8 mouse cellular contexts compared by ENCODE assay signal in genomic region chr1:181615866-181616491, GRCm38 (mm10). TPM values are rescaled to one million over a fixed set of nuclear protein-coding genes. Genes with fewer than 3 reads are reported as not detected.
A peak's percentile ranks its signal among the peaks of the same experiment; 100 is the strongest.
DNase-seq lines count a peak whose midpoint lies in the region; ATAC-seq lines count a peak whose summit lies in the region.

No protein-coding gene starts in this region.

- H3K9me3 ChIP-seq in hindbrain, embryonic 10.5 days: no peaks in the 10 kb centered on the region
- H3K9me3 ChIP-seq in hindbrain, embryonic 12.5 days (replicated peaks): no peaks in the 10 kb centered on the region

- H3K4me3 ChIP-seq in hindbrain, embryonic 10.5 days: no peak overlapping the region
- no peak overlapping the region for H3K4me3 ChIP-seq in hindbrain, embryonic 12.5 days

- peak; percentile 67 for DNase-seq in hindbrain, embryonic 10.5 days (ENCODE audit: low spot score)
- DNase-seq in c-Kit-negative CD71-positive TER-119-positive erythroid progenitor cells, embryonic 14.5 days (ENCODE audit: low read depth, low spot score): peak; percentile 30
- peak; percentile 15 for DNase-seq in fibroblast of lung, adult 2 months (ENCODE audit: low read depth)
- DNase-seq in heart, postnatal 4 days: peak; percentile 80
- DNase-seq in layer of hippocampus, postnatal 10 days (ENCODE audit: low spot score in 2 of 2): peak; percentile 82 to 86
- peak; percentile 60 to 78 for DNase-seq in lung, postnatal 4 days
- DNase-seq in skeletal muscle tissue, adult 2 months (ENCODE audit: low read depth, low spot score): peak; percentile 13

- H3K4me2 ChIP-seq in hindbrain, embryonic 12.5 days (replicated peaks): no peak overlapping the region

- no peaks in the 10 kb centered on the region for H3K36me3 ChIP-seq in hindbrain, embryonic 10.5 days
- H3K36me3 ChIP-seq in hindbrain, embryonic 12.5 days: no peaks in the 10 kb centered on the region

- ATAC-seq in hindbrain, embryonic 12.5 days (ENCODE audit: low FRiP score): no peak

- no peak overlapping the region for H3K27ac ChIP-seq in hindbrain, embryonic 10.5 days
- no peak overlapping the region for H3K27ac ChIP-seq in hindbrain, embryonic 12.5 days

- H3K27me3 ChIP-seq in hindbrain, embryonic 10.5 days (ENCODE audit: insufficient read depth, poor library complexity, severe bottlenecking): no peaks in the 10 kb centered on the region
- no peaks in the 10 kb centered on the region for H3K27me3 ChIP-seq in hindbrain, embryonic 12.5 days

- no peak overlapping the region for H3K9ac ChIP-seq in hindbrain, embryonic 12.5 days

- 48% methylated on average over 11 of the region's 11 CpGs for WGBS in hindbrain, embryonic 10.5 days
- WGBS in hindbrain, embryonic 12.5 days: 48% methylated on average over 11 of the region's 11 CpGs

- H3K4me1 ChIP-seq in hindbrain, embryonic 10.5 days (replicated peaks): no peaks in the 10 kb centered on the region
- H3K4me1 ChIP-seq in hindbrain, embryonic 12.5 days: no peaks in the 10 kb centered on the region

RNA-seq across cellular contexts. Expression of gene Dnah14, which starts 39.6 kb away (rescaled TPM):
- polyA plus RNA-seq in hindbrain, embryonic 10.5 days (2016; fragmentation: Nextera tagmentation; extraction: Ambion mirVana): 1.0 and 1.1 TPM in 2 replicates
- polyA plus RNA-seq in hindbrain, embryonic 12.5 days (2016; fragmentation: Nextera tagmentation; extraction: Ambion mirVana): 0.89 and 2.0 TPM in 2 replicates
- total RNA-seq in heart, postnatal 4 days (2021): not detected
- 1 to 10 TPM in 1 of 2 experiments, under 1 TPM in 1; 0.98 to 2.4 TPM for total RNA-seq in layer of hippocampus, postnatal 10 days (2021)

Comparison
In these comparisons a context has a peak if more than half of its experiments do, and no peak if none do; other contexts are left out.
1. DNase-seq: peak in every context shown above with its lines; median percentile 84 in layer of hippocampus, postnatal 10 days; 80 in heart, postnatal 4 days; 69 in lung, postnatal 4 days; 67 in hindbrain, embryonic 10.5 days; 30 in c-Kit-negative CD71-positive TER-119-positive erythroid progenitor cells, embryonic 14.5 days; 15 in fibroblast of lung, adult 2 months; 13 in skeletal muscle tissue, adult 2 months.